Mouse (Mus musculus) intestine, embryonic 15.5 days (tissue): ENCODE results near the gene Pnmal2. TPM values are rescaled to one million over a fixed set of nuclear protein-coding genes. Genes with fewer than 3 reads are reported as not detected.

Experiments used
- ATAC-seq: fragments of 200-750 bp; cut with Nextera tagmentation; 2 replicates; pipeline ENCODE4 v1.8.0; 2017; ENCODE audit warnings: moderate TSS enrichment, moderate library complexity
- H3K27ac ChIP-seq: fragments of 300-500 bp; sonication (generic); 2 replicates; pipeline ENCODE4 v1.5.1; 2015; ENCODE audit warnings: mild to moderate bottlenecking, inconsistent platforms
- H3K27me3 ChIP-seq: fragments of 300-500 bp; sonication (generic); replicated peaks from 2 replicates; pipeline ENCODE4 v1.6.1; 2015; ENCODE audit warnings: inconsistent platforms
- H3K36me3 ChIP-seq: fragments of 300-500 bp; sonication (generic); 2 replicates; pipeline ENCODE4 v1.6.1; 2015; ENCODE audit warnings: inconsistent platforms
- H3K4me1 ChIP-seq: fragments of 300-500 bp; sonication (generic); replicated peaks from 2 replicates; pipeline ENCODE4 v1.6.1; 2015; ENCODE audit warnings: inconsistent platforms
- H3K4me2 ChIP-seq: fragments of 300-500 bp; sonication (generic); replicated peaks from 2 replicates; pipeline ENCODE4 v1.6.1; 2015; ENCODE audit warnings: mild to moderate bottlenecking, inconsistent platforms
- H3K4me3 ChIP-seq: fragments of 300-500 bp; sonication (generic); replicated peaks from 2 replicates; pipeline ENCODE4 v1.5.1; 2015; ENCODE audit warnings: inconsistent platforms
- H3K9ac ChIP-seq: fragments of 300-500 bp; sonication (generic); 2 replicates; pipeline ENCODE4 v1.6.1; 2015; ENCODE audit warnings: inconsistent platforms
- H3K9me3 ChIP-seq: fragments of 300-500 bp; sonication (generic); 2 replicates; pipeline ENCODE4 v1.6.1; 2016; ENCODE audit warnings: inconsistent platforms
- WGBS: fragments of 180-500 bp; shearing (Covaris S2); methylation state at CpG from one replicate; pipeline ENCODE4 v1.1.7; 2015; 5-methylcytosine and 5-hydroxymethylcytosine counted together
- polyA plus RNA-seq: library from polyadenylated mRNA; unstranded; fragments of >200 nt; fragmentation: Nextera tagmentation; extraction: Ambion mirVana; gene quantifications from 2 replicates; pipeline ENCODE4 v1.2.1, GENCODE M21; 2015

Gene Pnmal2
- polyA plus RNA-seq, 1 experiment from 2014 or later: 8.1 TPM

DNA sequence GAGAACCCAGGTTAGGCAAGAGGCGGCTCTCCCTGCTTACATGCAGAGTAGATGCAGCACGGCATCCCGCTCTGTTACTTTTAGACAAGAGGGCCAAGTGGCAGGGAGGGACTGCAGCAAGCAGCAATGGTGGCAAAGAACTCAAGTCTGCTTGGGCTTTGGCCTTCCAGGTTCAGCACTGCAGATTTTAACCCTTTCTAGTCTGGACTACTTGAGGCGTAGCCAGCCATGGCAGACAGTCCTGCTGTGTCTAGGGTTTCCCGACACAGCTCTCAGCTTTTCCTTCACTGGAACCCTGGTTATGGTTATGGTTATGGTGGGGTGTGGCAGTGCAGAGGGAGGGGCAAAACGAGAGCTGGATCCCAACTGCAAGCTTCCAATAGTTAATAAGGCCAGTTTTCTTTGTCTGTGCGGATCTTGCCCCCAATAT is 24.3 kb upstream of the Pnmal2 start:
- Histone ChIP-seq H3K36me3 (peaks cover 34% of the 10 kb centered on the region), H3K9me3 (no peaks in the 10 kb centered on the region), H3K9ac (0 out of 2 replicates have a peak overlapping the region, but pooled peaks have one; percentile 34), H3K4me2 (peak overlapping the region; percentile 30), H3K27ac (no peak overlapping the region), H3K4me1 (peaks cover 36% of the 10 kb centered on the region), H3K4me3 (0 out of 2 replicates have a peak overlapping the region, but pooled peaks have one; percentile 2), H3K27me3 (no peaks in the 10 kb centered on the region)
- 68% methylated on average over 7 of the region's 7 CpGs for WGBS
- no peak for ATAC-seq

DNA sequence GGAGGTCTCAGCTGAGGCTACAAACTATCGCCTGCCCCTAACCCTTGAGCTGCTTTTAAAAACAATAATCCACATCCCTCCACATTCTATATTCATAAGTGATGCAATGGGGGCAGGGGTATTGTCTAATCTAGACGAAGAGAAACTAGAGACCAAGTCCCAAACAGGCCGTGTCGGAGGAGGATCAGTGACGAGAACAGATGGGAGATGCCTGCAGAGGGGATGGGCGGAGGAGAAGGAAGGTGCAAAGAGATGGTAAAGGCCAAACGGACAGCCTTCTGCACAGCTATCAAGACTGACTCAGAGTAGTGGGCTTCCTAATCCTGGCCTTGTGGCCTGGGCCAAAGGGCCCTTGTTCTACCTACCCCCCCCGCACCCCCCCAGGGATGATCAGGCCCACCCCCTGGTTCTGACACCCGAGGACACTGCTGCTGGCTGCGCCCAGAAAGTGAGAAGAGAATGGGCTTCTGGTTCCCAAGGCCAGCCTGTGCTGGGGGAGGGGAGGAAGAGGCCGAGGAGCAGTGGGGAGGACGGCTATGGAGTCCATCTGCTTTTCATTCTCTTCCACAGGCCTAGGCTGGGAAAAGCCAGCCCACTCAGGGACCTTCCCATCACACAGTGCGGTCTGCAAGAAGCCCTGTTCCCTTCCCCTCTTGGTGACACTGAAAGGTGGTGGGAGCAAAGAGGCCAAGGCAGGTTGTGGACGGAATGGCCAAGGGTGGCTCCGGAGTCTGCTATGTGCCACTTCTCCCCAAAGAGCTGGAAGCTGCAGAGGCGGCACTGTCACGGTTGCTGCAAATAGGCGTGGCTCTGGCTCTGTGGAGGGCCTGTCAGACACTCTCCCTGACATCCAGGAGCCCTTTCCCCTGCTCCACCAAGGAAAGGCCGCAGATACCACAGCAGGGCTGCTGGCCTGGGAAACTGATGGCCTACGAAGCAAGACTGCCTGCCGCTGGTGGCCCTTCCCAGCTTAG is 23.4 kb upstream of the Pnmal2 start:
- WGBS: 43% methylated on average over 21 of the region's 21 CpGs
- H3K4me1 ChIP-seq: peaks cover 36% of the 10 kb centered on the region
- peak overlapping the region; percentile 97 for H3K9ac ChIP-seq
- no peaks in the 10 kb centered on the region for H3K27me3 ChIP-seq
- H3K36me3 ChIP-seq: peaks cover 26% of the 10 kb centered on the region
- no peak for ATAC-seq
- H3K9me3 ChIP-seq: no peaks in the 10 kb centered on the region
- H3K4me3 ChIP-seq: peak overlapping the region; percentile 94
- H3K4me2 ChIP-seq: peak overlapping the region; percentile 69
- peak overlapping the region; percentile 96 for H3K27ac ChIP-seq

- 31% methylated on average over 6 of the region's 6 CpGs for WGBS
These were observed 22.6 kb upstream of the Pnmal2 start for GRCm38 (mm10) chr7:16921881-16922335.

GRCm38 (mm10) chr7:16922360-16922973 is 22.0 kb upstream of the Pnmal2 start:
- H3K27ac ChIP-seq: peak overlapping the region; percentile 96
- no peaks in the 10 kb centered on the region for H3K27me3 ChIP-seq
- no peaks in the 10 kb centered on the region for H3K9me3 ChIP-seq
- ATAC-seq: peak; percentile 21
- H3K9ac ChIP-seq: peak overlapping the region; percentile 97
- H3K4me3 ChIP-seq: peak overlapping the region; percentile 94
- H3K36me3 ChIP-seq: peaks cover 13% of the 10 kb centered on the region
- H3K4me2 ChIP-seq: peak overlapping the region; percentile 69
- H3K4me1 ChIP-seq: peaks cover 36% of the 10 kb centered on the region
- 34% methylated on average over 10 of the region's 10 CpGs for WGBS

More at GRCm38 (mm10) chr7:16921881-16922335, 22.6 kb upstream of the Pnmal2 start:
- no peaks in the 10 kb centered on the region for H3K27me3 ChIP-seq
- H3K4me1 ChIP-seq: peaks cover 36% of the 10 kb centered on the region
- ATAC-seq: peak; percentile 39
- no peaks in the 10 kb centered on the region for H3K9me3 ChIP-seq
- H3K36me3 ChIP-seq: peaks cover 18% of the 10 kb centered on the region
- H3K27ac ChIP-seq: peak overlapping the region; percentile 96
- peak overlapping the region; percentile 94 for H3K4me3 ChIP-seq
- H3K9ac ChIP-seq: peak overlapping the region; percentile 97
- peak overlapping the region; percentile 69 for H3K4me2 ChIP-seq

DNA sequence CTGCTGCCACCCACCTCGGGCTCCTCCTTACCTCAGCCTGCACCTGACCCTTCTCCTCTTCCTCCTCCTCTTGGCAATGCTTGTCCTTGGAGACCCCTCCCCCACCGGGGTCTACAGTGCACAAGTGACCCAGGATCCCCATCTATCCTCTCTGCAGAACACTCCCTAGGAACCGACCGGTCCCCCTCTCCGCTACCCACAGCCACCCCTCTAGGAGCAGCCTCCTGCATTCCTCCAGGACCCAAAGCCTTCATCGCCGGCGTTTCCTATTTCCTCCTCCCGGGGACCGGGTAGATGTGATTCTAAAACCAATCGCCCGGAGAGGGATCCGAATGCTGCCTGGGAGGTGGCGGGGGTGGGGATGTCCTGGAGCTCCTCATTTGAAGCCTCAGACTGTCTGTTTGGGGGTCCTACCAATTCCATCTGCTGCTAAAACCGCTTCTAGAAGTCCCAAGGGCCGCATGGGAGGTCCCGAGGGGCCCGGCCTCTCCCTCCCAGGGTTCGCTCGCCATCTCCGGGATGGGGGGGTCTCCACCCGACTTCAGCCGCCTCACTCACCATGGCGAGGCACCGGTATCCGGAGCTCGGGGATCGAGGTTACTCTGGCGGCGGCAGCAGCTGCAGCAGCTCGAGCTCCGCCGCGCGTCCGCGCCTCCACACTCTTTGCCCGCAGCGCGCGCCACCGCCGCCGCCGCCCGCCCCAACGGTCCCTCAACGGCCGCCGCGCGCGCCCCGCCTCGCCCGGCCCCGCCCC is 21.0 kb upstream of the Pnmal2 start:
- H3K27me3 ChIP-seq: no peaks in the 10 kb centered on the region
- H3K4me2 ChIP-seq: peak overlapping the region; percentile 69
- H3K27ac ChIP-seq: peak overlapping the region; percentile 96
- peak overlapping the region; percentile 94 for H3K4me3 ChIP-seq
- peaks cover 3% of the 10 kb centered on the region for H3K36me3 ChIP-seq
- H3K9me3 ChIP-seq: no peaks in the 10 kb centered on the region
- H3K4me1 ChIP-seq: peaks cover 36% of the 10 kb centered on the region
- no peak for ATAC-seq
- H3K9ac ChIP-seq: peak overlapping the region; percentile 97
- under 1% methylated on average over 57 of the region's 57 CpGs for WGBS

DNA sequence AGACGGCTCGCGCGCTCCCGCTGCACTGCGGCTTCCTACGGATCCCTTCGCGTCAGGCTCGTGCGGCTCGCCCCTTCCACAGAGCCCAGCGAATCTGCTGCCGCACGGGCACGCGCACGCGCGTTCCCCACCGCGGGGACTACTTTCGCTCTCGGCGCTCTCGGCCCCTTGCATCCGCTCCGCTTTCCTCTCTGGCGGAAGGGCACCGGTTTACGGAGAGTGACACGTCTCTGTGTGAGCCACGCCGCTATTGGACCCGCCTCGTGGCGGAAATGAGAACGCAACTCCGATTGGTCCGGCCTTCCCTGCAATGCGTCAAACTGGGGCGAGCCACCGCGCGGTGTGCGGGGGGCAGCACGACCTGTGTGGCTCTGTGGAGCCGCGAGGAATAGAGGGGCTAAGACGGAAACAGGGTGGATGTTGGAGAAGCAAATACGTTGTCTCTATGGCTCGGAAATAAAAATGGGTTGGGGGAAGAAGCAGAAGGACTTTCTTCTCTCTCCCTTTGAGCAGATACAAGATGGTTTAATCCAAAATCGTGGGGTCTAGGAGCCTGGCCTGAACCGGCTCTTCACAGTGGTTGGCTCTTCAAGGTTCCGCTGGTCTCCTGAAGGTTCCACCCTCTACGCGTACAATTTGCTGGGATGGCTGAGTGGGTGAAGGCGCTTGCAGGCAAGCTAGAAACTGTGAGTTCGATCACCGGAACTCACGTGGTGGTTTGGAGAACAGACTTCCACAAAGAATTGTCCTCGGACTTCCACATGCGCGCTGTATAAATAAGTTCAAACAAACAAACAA is 20.2 kb upstream of the Pnmal2 start, which contains the start of gene Calm3:
Gene Calm3 (minus strand): TSS at position 78 of the 798 bp plus-strand sequence.
- no peaks in the 10 kb centered on the region for H3K9me3 ChIP-seq
- 2% methylated on average over 64 of the region's 64 CpGs for WGBS
- peaks cover 35% of the 10 kb centered on the region for H3K4me1 ChIP-seq
- H3K4me3 ChIP-seq: peak within 1 kb of the TSS; percentile 94
- H3K27ac ChIP-seq: peak within 1 kb of the TSS; percentile 96
- ATAC-seq: peak; percentile 92
- no peaks in the 10 kb centered on the region for H3K36me3 ChIP-seq
- peak within 1 kb of the TSS; percentile 69 for H3K4me2 ChIP-seq
- H3K9ac ChIP-seq: peak within 1 kb of the TSS; percentile 97
- H3K27me3 ChIP-seq: no peaks in the 10 kb centered on the region

DNA sequence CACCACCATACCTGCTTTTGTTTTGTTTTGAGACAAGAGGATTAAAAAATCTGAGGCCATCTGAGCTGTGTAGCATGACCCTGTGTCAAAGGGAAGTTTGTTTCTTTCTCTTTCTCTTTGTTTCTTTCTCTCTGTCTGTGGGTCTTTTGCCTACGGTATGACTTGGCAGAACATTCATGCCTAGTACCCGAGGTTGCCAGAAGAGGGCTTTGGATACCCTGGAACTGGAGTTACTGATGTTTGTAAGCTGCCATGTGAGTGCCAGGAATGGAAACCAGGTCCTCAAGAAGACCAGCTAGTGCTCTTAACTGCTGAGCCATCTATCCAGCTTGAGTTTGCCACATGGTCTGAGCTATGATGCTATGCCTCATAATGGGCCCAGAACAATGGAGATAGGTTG is 16.1 kb upstream of the Pnmal2 start:
- no peaks in the 10 kb centered on the region for H3K9me3 ChIP-seq
- H3K27ac ChIP-seq: no peak overlapping the region
- no peak for ATAC-seq
- no peak overlapping the region for H3K4me2 ChIP-seq
- no peaks in the 10 kb centered on the region for H3K36me3 ChIP-seq
- no peak overlapping the region for H3K9ac ChIP-seq
- no peaks in the 10 kb centered on the region for H3K4me1 ChIP-seq
- no peak overlapping the region for H3K4me3 ChIP-seq
- WGBS: 56% methylated on average over 2 of the region's 2 CpGs
- no peaks in the 10 kb centered on the region for H3K27me3 ChIP-seq

DNA sequence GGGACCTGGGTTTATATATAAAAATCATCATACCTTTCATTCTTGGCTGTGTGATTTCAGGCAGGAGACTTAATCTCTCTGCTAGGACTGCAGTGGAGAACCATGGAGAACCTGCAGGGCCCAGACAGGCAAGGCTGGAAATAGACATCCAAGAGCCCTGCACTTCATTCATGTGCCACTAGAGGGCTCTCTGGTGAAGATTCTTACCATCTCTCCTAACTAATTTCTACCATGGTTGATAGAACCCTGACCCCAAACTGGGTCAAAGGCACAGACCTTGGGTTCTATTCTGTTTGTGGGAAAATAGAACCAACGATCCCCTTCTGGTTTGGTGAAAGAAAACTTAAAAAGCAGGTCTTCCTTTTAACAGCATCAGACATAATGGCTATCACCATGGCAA is 13.6 kb upstream of the Pnmal2 start:
- Histone ChIP-seq H3K4me2 (no peak overlapping the region), H3K9ac (no peak overlapping the region), H3K27me3 (no peaks in the 10 kb centered on the region), H3K4me1 (no peaks in the 10 kb centered on the region), H3K4me3 (no peak overlapping the region), H3K27ac (no peak overlapping the region), H3K36me3 (no peaks in the 10 kb centered on the region), H3K9me3 (no peaks in the 10 kb centered on the region)
- ATAC-seq: peak; percentile 15; the same call in 1 of the 2 replicates
- WGBS: 15% methylated on average over 1 of the region's 1 CpGs

- Histone ChIP-seq H3K4me2 (no peak overlapping the region), H3K4me1 (no peaks in the 10 kb centered on the region), H3K4me3 (no peak overlapping the region), H3K9ac (no peak overlapping the region), H3K27ac (no peak overlapping the region), H3K36me3 (no peaks in the 10 kb centered on the region), H3K27me3 (no peaks in the 10 kb centered on the region), H3K9me3 (no peaks in the 10 kb centered on the region)
- WGBS: 18% methylated on average over 14 of the region's 14 CpGs
- ATAC-seq: peak; percentile 63
These were observed 12.4 kb upstream of the Pnmal2 start for GRCm38 (mm10) chr7:16931968-16932627.

DNA sequence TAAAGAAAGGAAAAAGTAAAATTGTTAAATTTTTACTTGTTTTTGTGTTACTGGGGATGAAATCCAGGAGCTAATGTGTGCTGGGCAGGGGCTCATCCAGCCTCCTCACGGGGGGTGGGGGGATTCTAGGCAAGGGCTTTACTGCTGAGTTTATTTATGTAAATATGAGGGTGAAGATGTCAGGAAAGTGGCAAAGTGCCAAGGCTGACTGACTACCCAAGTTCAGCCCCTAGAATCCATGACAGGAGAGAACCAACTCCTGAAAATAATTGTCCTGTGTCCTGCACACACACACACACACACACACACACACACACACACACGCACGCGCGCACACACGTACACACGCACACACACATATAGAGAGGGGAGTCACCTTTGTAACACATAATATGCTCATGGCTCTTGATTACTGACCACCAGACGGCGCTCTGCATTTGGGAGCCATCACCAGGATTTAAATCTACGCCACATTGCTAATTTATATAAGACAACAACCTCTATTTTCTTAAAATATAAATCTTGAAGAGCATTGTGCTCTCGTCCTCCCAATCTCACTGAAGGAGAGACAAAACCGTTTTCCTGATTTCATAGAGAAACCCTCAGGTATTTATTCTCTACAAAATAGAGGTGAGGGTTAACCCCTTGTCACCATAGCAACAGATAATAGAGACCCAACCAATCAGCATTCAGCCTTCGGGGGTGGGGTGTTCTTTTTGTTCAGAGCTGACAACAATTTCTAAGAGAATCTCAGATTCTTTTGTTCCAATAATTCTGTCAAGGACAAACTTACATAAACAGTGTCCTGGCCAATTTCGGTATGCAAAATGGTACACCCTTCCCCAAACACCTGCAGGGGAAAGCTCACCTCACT is 11.5 kb upstream of the Pnmal2 start:
- H3K4me3 ChIP-seq: no peak overlapping the region
- WGBS: 36% methylated on average over 14 of the region's 14 CpGs
- ATAC-seq: no peak

More for the DNA sequence above, 11.5 kb upstream of the Pnmal2 start:
- Histone ChIP-seq H3K9ac (no peak overlapping the region), H3K4me1 (no peaks in the 10 kb centered on the region), H3K4me2 (no peak overlapping the region), H3K36me3 (no peaks in the 10 kb centered on the region), H3K9me3 (no peaks in the 10 kb centered on the region), H3K27ac (no peak overlapping the region), H3K27me3 (no peaks in the 10 kb centered on the region)
